Mouse (Mus musculus): ENCODE measurements around the gene Csmd2. TPM values are rescaled to one million over a fixed set of nuclear protein-coding genes. Genes with fewer than 3 reads are reported as not detected.

The Csmd2 gene
- polyA plus RNA-seq, 1 experiment, result 289 TPM

GRCm38 (mm10) chr4:128248676-128249075 lies 261.0 kb downstream of the Csmd2 start:
- Histone ChIP-seq H3K4me1 (ENCODE audit: control insufficient read depth, insufficient read depth, low read length) (no peaks in the 10 kb centered on the region), H3K4me3 (replicated peaks; ENCODE audit: control insufficient read depth, low read depth, low read length) (no peak overlapping the region), H3K27ac (ENCODE audit: control insufficient read depth, insufficient read depth, low read depth, low read length, poor library complexity) (no peak overlapping the region)
- TF ChIP-seq CTCF (IDR thresholded peaks at IDR 0.05; ENCODE audit: control insufficient read depth, insufficient read depth, low read length) (no peak), POLR2A (IDR thresholded peaks at IDR 0.05; ENCODE audit: borderline replicate concordance, control insufficient read depth, low read depth, low read length) (no peak)
- 15% methylated on average over 5 of the region's 5 CpGs for WGBS

GRCm38 (mm10) chr4:128259211-128259610 lies 271.6 kb downstream of the Csmd2 start:
- Histone ChIP-seq H3K27ac (ENCODE audit: control insufficient read depth, insufficient read depth, low read depth, low read length, poor library complexity) (no peak overlapping the region), H3K4me1 (ENCODE audit: control insufficient read depth, insufficient read depth, low read length) (no peaks in the 10 kb centered on the region), H3K4me3 (replicated peaks; ENCODE audit: control insufficient read depth, low read depth, low read length) (no peak overlapping the region)
- no peak for TF ChIP-seq POLR2A (IDR thresholded peaks at IDR 0.05; ENCODE audit: borderline replicate concordance, control insufficient read depth, low read depth, low read length)
- 68% methylated on average over 5 of the region's 5 CpGs for WGBS

- TF ChIP-seq CTCF (IDR thresholded peaks at IDR 0.05; ENCODE audit: control insufficient read depth, insufficient read depth, low read length) (no peak), POLR2A (IDR thresholded peaks at IDR 0.05; ENCODE audit: borderline replicate concordance, control insufficient read depth, low read depth, low read length) (no peak)
- WGBS, result 67% methylated on average over 8 of the region's 8 CpGs
- H3K27ac ChIP-seq (ENCODE audit: control insufficient read depth, insufficient read depth, low read depth, low read length, poor library complexity), result no peak within 1 kb of the TSS
- H3K4me1 ChIP-seq (ENCODE audit: control insufficient read depth, insufficient read depth, low read length), result no peaks in the 10 kb centered on the region
- H3K4me3 ChIP-seq (replicated peaks; ENCODE audit: control insufficient read depth, low read depth, low read length), result no peak within 1 kb of the TSS
These were observed 273.4 kb downstream of the Csmd2 start, which contains the start of gene Hmgb4 for GRCm38 (mm10) chr4:128260907-128261560. TSS of gene Hmgb4 (minus strand) at chr4:128260957.

- TF ChIP-seq CTCF (IDR thresholded peaks at IDR 0.05; ENCODE audit: control insufficient read depth, insufficient read depth, low read length) (no peak), POLR2A (IDR thresholded peaks at IDR 0.05; ENCODE audit: borderline replicate concordance, control insufficient read depth, low read depth, low read length) (no peak)
- 85% methylated on average over 5 of the region's 5 CpGs for WGBS
These were observed 276.8 kb downstream of the Csmd2 start for GRCm38 (mm10) chr4:128264491-128264890.

GRCm38 (mm10) chr4:128265341-128265740 lies 277.7 kb downstream of the Csmd2 start:
- Histone ChIP-seq H3K27ac (ENCODE audit: control insufficient read depth, insufficient read depth, low read depth, low read length, poor library complexity) (no peak overlapping the region), H3K4me1 (ENCODE audit: control insufficient read depth, insufficient read depth, low read length) (no peaks in the 10 kb centered on the region), H3K4me3 (replicated peaks; ENCODE audit: control insufficient read depth, low read depth, low read length) (no peak overlapping the region)
- WGBS, result 75% methylated on average over 3 of the region's 3 CpGs
- TF ChIP-seq POLR2A (IDR thresholded peaks at IDR 0.05; ENCODE audit: borderline replicate concordance, control insufficient read depth, low read depth, low read length) (no peak), CTCF (IDR thresholded peaks at IDR 0.05; ENCODE audit: control insufficient read depth, insufficient read depth, low read length) (no peak)

More at GRCm38 (mm10) chr4:128264491-128264890, 276.8 kb downstream of the Csmd2 start:
- no peak overlapping the region for H3K4me3 ChIP-seq (replicated peaks; ENCODE audit: control insufficient read depth, low read depth, low read length)
- no peaks in the 10 kb centered on the region for H3K4me1 ChIP-seq (ENCODE audit: control insufficient read depth, insufficient read depth, low read length)
- H3K27ac ChIP-seq (ENCODE audit: control insufficient read depth, insufficient read depth, low read depth, low read length, poor library complexity), result no peak overlapping the region

- Histone ChIP-seq H3K4me1 (ENCODE audit: control insufficient read depth, insufficient read depth, low read length) (no peaks in the 10 kb centered on the region; the same call in 1 of the 2 replicates), H3K4me3 (replicated peaks; ENCODE audit: control insufficient read depth, low read depth, low read length) (no peak overlapping the region), H3K27ac (ENCODE audit: control insufficient read depth, insufficient read depth, low read depth, low read length, poor library complexity) (no peak overlapping the region)
- 82% methylated on average over 9 of the region's 9 CpGs for WGBS
- TF ChIP-seq CTCF (IDR thresholded peaks at IDR 0.05; ENCODE audit: control insufficient read depth, insufficient read depth, low read length), result no peak
- TF ChIP-seq POLR2A (IDR thresholded peaks at IDR 0.05; ENCODE audit: borderline replicate concordance, control insufficient read depth, low read depth, low read length), result no peak
These were observed 281.7 kb downstream of the Csmd2 start for GRCm38 (mm10) chr4:128269261-128269875.

- Histone ChIP-seq H3K4me3 (replicated peaks; ENCODE audit: control insufficient read depth, low read depth, low read length) (no peak overlapping the region), H3K4me1 (ENCODE audit: control insufficient read depth, insufficient read depth, low read length) (no peaks in the 10 kb centered on the region; the same call in 1 of the 2 replicates), H3K27ac (ENCODE audit: control insufficient read depth, insufficient read depth, low read depth, low read length, poor library complexity) (no peak overlapping the region)
- 79% methylated on average over 10 of the region's 10 CpGs for WGBS
- TF ChIP-seq CTCF (IDR thresholded peaks at IDR 0.05; ENCODE audit: control insufficient read depth, insufficient read depth, low read length), result no peak
- no peak for TF ChIP-seq POLR2A (IDR thresholded peaks at IDR 0.05; ENCODE audit: borderline replicate concordance, control insufficient read depth, low read depth, low read length)
These were observed 282.5 kb downstream of the Csmd2 start for GRCm38 (mm10) chr4:128270177-128270576.

GRCm38 (mm10) chr4:128270931-128271330 lies 283.3 kb downstream of the Csmd2 start:
- H3K4me1 ChIP-seq (ENCODE audit: control insufficient read depth, insufficient read depth, low read length), result no peaks in the 10 kb centered on the region; the same call in 1 of the 2 replicates
- H3K4me3 ChIP-seq (replicated peaks; ENCODE audit: control insufficient read depth, low read depth, low read length), result no peak overlapping the region
- TF ChIP-seq POLR2A (IDR thresholded peaks at IDR 0.05; ENCODE audit: borderline replicate concordance, control insufficient read depth, low read depth, low read length) (no peak), CTCF (IDR thresholded peaks at IDR 0.05; ENCODE audit: control insufficient read depth, insufficient read depth, low read length) (no peak)
- WGBS, result 76% methylated on average over 19 of the region's 19 CpGs
- no peak overlapping the region for H3K27ac ChIP-seq (ENCODE audit: control insufficient read depth, insufficient read depth, low read depth, low read length, poor library complexity)
